Mouse (Mus musculus) liver, embryonic 14.5 days (tissue): ENCODE results near the gene Polg2.

Experiments
- CTCF ChIP-seq: IDR thresholded peaks from 2 replicates; pipeline ENCODE4 v1.5.1; 2016; ENCODE audit warnings: antibody characterized with exemption, low read depth, control low read depth
- EP300 ChIP-seq: IDR thresholded peaks from 2 replicates; pipeline ENCODE4 v1.6.1; 2016; ENCODE audit warnings: antibody characterized with exemption, low read depth

DNA sequence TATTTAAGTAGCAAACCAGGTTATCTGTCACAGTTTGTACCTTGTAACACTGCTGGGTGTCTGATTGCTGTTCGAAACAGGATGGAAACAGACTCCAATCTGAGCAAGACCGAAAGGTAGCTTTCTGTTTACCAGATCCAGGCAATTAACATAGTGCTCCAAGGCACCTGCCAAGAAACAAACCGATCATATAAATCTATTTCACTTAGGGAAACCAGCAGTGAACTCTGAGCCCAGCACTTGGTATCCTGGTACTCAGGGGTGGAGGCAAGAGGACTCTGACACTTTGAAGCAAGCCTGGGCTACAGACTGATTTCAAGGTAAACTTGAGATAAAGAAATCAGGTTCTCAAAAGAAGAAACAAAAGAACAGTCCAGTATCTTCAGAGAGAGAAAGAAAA is 1.9 kb downstream of the Polg2 start:
- TF ChIP-seq CTCF (no peak), EP300 (no peak)
